Mouse (Mus musculus) heart, adult 9 months (tissue): ENCODE measurements around the gene Cyb5r3.

Source experiments
- DNase-seq, 2 experiments: peaks; one replicate each; pipeline ENCODE4 v3.0.0; 2022; ENCODE audit warnings: low spot score in 2 of 2

The Cyb5r3 gene

DNA sequence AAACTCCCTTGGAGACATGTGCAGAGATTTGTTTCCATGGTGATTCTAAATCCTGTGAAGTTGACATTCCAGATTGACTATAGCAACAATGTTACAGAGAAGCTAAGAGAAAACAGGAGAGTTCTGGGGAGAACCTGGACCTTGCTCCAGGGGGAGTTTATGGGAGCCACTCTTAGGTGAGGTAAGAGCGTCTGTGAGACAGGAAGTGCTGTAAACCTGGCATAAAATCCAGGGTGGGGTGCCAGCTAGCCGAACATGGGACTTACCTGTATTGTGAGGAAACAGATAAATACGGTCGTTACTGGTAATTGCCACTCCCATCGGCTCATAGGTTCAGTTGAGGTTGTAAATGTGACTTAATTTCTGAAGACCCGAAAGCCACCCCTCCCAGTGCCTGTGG lies 66.0 kb downstream of the Cyb5r3 start:
- no peak for DNase-seq
